Mouse (Mus musculus) limb, embryonic 13.5 days (tissue): ENCODE results near the gene Sorcs1. TPM values are rescaled to one million over a fixed set of nuclear protein-coding genes. Genes with fewer than 3 reads are reported as not detected.

ENCODE experiments used
- ATAC-seq: fragments of 200-750 bp; cut with Nextera tagmentation; 2 replicates; pipeline ENCODE4 v1.8.0; 2017; ENCODE audit warnings: low read depth, moderate number of reproducible peaks, moderate TSS enrichment; ENCODE audit not compliant: low FRiP score
- H3K27ac ChIP-seq: fragments of 300-500 bp; sonication (generic); 2 replicates; pipeline ENCODE4 v1.5.1; 2015; ENCODE audit warnings: inconsistent platforms, mild to moderate bottlenecking, moderate library complexity
- H3K27me3 ChIP-seq: fragments of 300-500 bp; sonication (generic); 2 replicates; pipeline ENCODE4 v1.6.1; 2015; ENCODE audit warnings: mild to moderate bottlenecking, inconsistent platforms
- H3K36me3 ChIP-seq: fragments of 300-500 bp; sonication (generic); 2 replicates; pipeline ENCODE4 v1.6.1; 2015; ENCODE audit warnings: inconsistent platforms, mild to moderate bottlenecking, moderate library complexity
- H3K4me1 ChIP-seq: fragments of 300-500 bp; sonication (generic); 2 replicates; pipeline ENCODE4 v1.6.1; 2015; ENCODE audit warnings: inconsistent platforms
- H3K4me2 ChIP-seq: fragments of 300-500 bp; sonication (generic); replicated peaks from 2 replicates; pipeline ENCODE4 v1.6.1; 2015; ENCODE audit warnings: inconsistent platforms, mild to moderate bottlenecking, moderate library complexity
- H3K4me3 ChIP-seq: fragments of 300-500 bp; sonication (generic); 2 replicates; pipeline ENCODE4 v1.5.1; 2015; ENCODE audit warnings: moderate library complexity, mild to moderate bottlenecking, inconsistent platforms
- H3K9ac ChIP-seq: fragments of 300-500 bp; sonication (generic); 2 replicates; pipeline ENCODE4 v1.6.1; 2015; ENCODE audit warnings: mild to moderate bottlenecking, inconsistent platforms
- H3K9me3 ChIP-seq: fragments of 300-500 bp; sonication (generic); 2 replicates; pipeline ENCODE4 v1.6.1; 2016; ENCODE audit warnings: inconsistent platforms
- WGBS: fragments of 180-500 bp; shearing (Covaris S2); methylation state at CpG from one replicate; pipeline ENCODE4 v1.1.7; 2015; 5-methylcytosine and 5-hydroxymethylcytosine counted together
- polyA plus RNA-seq: library from polyadenylated mRNA; unstranded; fragments of >200 nt; fragmentation: Nextera tagmentation; extraction: Ambion mirVana; gene quantifications from 2 replicates; pipeline ENCODE4 v1.2.1, GENCODE M21; 2015

The Sorcs1 gene
- polyA plus RNA-seq, 1 experiment from 2014 or later = 2.8 TPM

GRCm38 (mm10) chr19:50527835-50528234, 150.6 kb downstream of the Sorcs1 start:
- no peak overlapping the region for H3K4me3 ChIP-seq
- H3K4me2 ChIP-seq = no peak overlapping the region
- no peak overlapping the region for H3K9ac ChIP-seq
- no peaks in the 10 kb centered on the region for H3K9me3 ChIP-seq
- no peaks in the 10 kb centered on the region for H3K36me3 ChIP-seq
- H3K4me1 ChIP-seq = no peaks in the 10 kb centered on the region
- 83% methylated on average over 3 of the region's 3 CpGs for WGBS
- no peaks in the 10 kb centered on the region for H3K27me3 ChIP-seq
- H3K27ac ChIP-seq = no peak overlapping the region
- ATAC-seq = no peak

DNA sequence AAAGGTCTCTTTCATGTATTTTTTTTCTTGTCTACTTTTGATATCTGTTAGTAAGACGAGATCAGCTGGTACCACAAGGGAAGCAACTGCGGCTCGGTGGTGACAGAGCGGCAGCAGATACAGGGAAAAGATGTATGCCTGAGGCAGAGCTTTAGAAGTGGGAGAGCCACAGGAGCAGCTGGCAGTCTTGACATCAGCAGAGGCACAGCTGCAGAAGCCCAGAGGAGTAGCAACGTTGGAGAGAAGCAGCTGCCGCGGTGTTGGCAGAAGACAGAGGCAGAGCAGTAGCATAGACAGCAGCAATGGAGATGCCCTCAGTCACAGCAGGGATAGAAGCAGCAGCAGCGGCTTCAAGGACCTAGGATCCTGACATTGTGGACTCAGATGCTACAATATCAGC, 152.4 kb downstream of the Sorcs1 start:
- no peaks in the 10 kb centered on the region for H3K36me3 ChIP-seq
- H3K4me2 ChIP-seq = no peak overlapping the region
- no peaks in the 10 kb centered on the region for H3K27me3 ChIP-seq
- H3K4me3 ChIP-seq = no peak overlapping the region
- 79% methylated on average over 8 of the region's 8 CpGs for WGBS
- H3K9me3 ChIP-seq = no peaks in the 10 kb centered on the region
- H3K4me1 ChIP-seq = no peaks in the 10 kb centered on the region
- no peak overlapping the region for H3K27ac ChIP-seq
- ATAC-seq = no peak
- no peak overlapping the region for H3K9ac ChIP-seq

GRCm38 (mm10) chr19:50521943-50522342, 156.5 kb downstream of the Sorcs1 start:
- Histone ChIP-seq H3K27me3 (no peaks in the 10 kb centered on the region), H3K9me3 (no peaks in the 10 kb centered on the region), H3K9ac (no peak overlapping the region), H3K4me2 (no peak overlapping the region), H3K4me1 (no peaks in the 10 kb centered on the region), H3K4me3 (no peak overlapping the region), H3K36me3 (no peaks in the 10 kb centered on the region), H3K27ac (no peak overlapping the region)
- no peak for ATAC-seq
- 74% methylated on average over 4 of the region's 4 CpGs for WGBS

DNA sequence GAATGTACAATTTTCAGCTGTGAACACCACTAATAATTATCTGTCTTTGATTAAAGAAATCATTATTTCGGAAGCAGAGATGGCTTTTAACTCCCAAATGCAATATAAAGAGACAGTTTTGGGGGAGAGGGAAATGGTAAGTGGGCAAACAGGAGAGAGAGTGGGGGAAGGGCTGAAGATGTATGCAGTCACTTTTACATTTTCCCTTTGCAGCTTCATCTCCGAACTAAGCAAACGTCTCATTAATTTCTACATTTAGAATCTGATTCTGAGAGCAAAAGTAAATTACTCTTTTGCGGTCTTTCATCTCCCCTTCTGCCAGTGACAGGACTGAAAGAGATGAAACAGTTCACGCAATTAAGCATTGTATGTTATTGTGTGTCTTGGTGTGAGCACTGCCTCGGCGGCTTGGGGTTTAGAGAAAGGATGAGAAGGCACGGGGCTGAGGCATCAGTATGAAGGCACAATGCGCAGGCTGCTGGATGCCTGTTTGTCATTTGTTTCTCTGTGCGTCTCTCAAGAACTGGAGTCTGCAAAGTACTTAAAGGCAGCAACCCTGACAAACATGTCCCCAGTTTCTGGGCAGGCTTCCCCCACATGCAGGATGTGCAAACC, 163.3 kb downstream of the Sorcs1 start:
- Histone ChIP-seq H3K4me3 (no peak overlapping the region), H3K27ac (no peak overlapping the region), H3K4me1 (no peaks in the 10 kb centered on the region), H3K4me2 (no peak overlapping the region), H3K27me3 (no peaks in the 10 kb centered on the region), H3K36me3 (no peaks in the 10 kb centered on the region), H3K9ac (no peak overlapping the region), H3K9me3 (no peaks in the 10 kb centered on the region)
- no peak for ATAC-seq
- 80% methylated on average over 10 of the region's 10 CpGs for WGBS

DNA sequence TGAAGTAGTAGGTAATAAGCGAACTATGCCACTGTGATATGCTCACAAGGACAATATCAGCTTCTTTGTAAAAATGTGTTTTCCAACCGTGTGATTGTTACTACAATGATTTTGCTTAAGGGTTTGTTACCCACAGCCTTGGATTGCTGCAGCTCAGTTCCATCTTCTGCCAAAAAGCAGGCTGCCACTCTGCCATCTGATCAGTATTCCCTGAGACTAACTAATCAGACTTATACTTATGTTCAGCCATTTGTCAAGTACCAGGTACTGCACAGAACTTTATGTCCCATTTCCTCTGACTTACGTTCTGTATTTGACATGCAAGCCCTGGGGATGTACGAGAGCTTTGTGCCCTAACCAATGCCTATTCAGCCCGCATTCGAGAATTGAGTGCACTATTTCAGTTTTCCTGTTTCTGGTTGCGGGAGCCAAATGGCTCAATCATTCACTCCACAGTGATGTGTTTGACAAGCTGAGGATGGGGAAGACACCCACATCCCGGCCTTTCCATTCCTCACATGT, 164.1 kb downstream of the Sorcs1 start:
- Histone ChIP-seq H3K27me3 (no peaks in the 10 kb centered on the region), H3K9ac (no peak overlapping the region), H3K4me2 (no peak overlapping the region), H3K4me3 (no peak overlapping the region), H3K27ac (no peak overlapping the region), H3K4me1 (no peaks in the 10 kb centered on the region), H3K36me3 (no peaks in the 10 kb centered on the region), H3K9me3 (no peaks in the 10 kb centered on the region)
- WGBS = 72% methylated on average over 8 of the region's 8 CpGs
- no peak for ATAC-seq

GRCm38 (mm10) chr19:50502816-50503215, 175.6 kb downstream of the Sorcs1 start:
- no peaks in the 10 kb centered on the region for H3K4me1 ChIP-seq
- no peaks in the 10 kb centered on the region for H3K36me3 ChIP-seq
- no peak overlapping the region for H3K27ac ChIP-seq
- no peak overlapping the region for H3K4me3 ChIP-seq
- H3K9me3 ChIP-seq = no peaks in the 10 kb centered on the region
- no peak overlapping the region for H3K4me2 ChIP-seq
- H3K9ac ChIP-seq = no peak overlapping the region
- WGBS = 76% methylated on average over 1 of the region's 1 CpGs
- no peak for ATAC-seq
- no peaks in the 10 kb centered on the region for H3K27me3 ChIP-seq

- Histone ChIP-seq H3K9ac (no peak overlapping the region), H3K36me3 (no peaks in the 10 kb centered on the region), H3K4me1 (peaks cover 5% of the 10 kb centered on the region; the same call in 1 of the 2 replicates), H3K27me3 (peaks cover 3% of the 10 kb centered on the region; the same call in 1 of the 2 replicates), H3K4me2 (no peak overlapping the region), H3K9me3 (no peaks in the 10 kb centered on the region), H3K27ac (no peak overlapping the region), H3K4me3 (no peak overlapping the region)
- ATAC-seq = no peak
- WGBS = 89% methylated on average over 3 of the region's 3 CpGs
These were observed 187.3 kb downstream of the Sorcs1 start for GRCm38 (mm10) chr19:50491121-50491520.

DNA sequence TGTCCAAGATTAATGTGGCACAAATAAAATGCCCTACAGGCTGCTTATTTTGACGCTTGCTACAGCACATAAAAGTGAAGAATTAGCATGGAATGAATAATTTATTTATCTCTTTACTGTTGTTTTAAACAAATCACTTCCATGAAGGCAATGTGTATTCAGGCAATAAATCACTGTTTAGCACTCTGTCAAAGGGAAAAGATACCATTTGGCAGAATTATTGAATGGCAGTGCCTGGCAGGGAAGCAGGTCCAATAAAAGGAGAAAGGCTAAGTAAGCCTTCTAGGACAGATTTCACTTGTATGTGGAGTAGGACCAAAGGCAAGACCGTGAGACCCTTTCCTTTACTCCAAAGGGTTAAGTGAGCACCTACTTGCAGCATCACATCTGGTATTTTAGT, 187.7 kb downstream of the Sorcs1 start:
- 47% methylated on average over 2 of the region's 2 CpGs for WGBS

DNA sequence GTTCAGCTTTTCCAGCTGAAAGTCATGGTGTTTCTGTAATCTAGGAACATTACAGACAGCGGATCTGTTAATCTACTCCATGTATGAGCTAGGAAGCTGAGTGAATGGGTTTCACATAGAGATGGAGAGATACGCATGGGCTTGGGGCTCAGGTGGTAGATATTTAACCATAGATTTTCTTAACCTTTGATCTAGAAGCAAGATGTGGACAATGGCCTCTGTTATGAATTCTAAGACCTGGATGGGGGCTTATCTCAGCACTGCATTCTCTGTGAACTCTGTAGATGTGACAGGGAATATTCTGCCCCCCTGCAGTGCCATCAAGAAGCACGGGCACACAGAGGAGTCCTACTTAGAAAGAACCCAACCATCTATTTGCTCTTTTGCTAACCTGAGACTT, 188.7 kb downstream of the Sorcs1 start:
- 86% methylated on average over 3 of the region's 3 CpGs for WGBS
- Histone ChIP-seq H3K27me3 (peaks cover 3% of the 10 kb centered on the region; the same call in 1 of the 2 replicates), H3K9ac (no peak overlapping the region), H3K36me3 (no peaks in the 10 kb centered on the region), H3K27ac (no peak overlapping the region), H3K4me3 (no peak overlapping the region), H3K4me2 (no peak overlapping the region), H3K9me3 (no peaks in the 10 kb centered on the region), H3K4me1 (peaks cover 5% of the 10 kb centered on the region; the same call in 1 of the 2 replicates)
- ATAC-seq = no peak

More for the DNA sequence above, 187.7 kb downstream of the Sorcs1 start:
- Histone ChIP-seq H3K9me3 (no peaks in the 10 kb centered on the region), H3K4me1 (peaks cover 5% of the 10 kb centered on the region; the same call in 1 of the 2 replicates), H3K27ac (no peak overlapping the region), H3K27me3 (peaks cover 3% of the 10 kb centered on the region; the same call in 1 of the 2 replicates), H3K36me3 (no peaks in the 10 kb centered on the region), H3K4me3 (no peak overlapping the region), H3K9ac (no peak overlapping the region), H3K4me2 (no peak overlapping the region)
- ATAC-seq = no peak

- H3K27me3 ChIP-seq = peaks cover 3% of the 10 kb centered on the region; the same call in 1 of the 2 replicates
- H3K4me2 ChIP-seq = no peak overlapping the region
- no peak overlapping the region for H3K9ac ChIP-seq
- no peak for ATAC-seq
- H3K4me3 ChIP-seq = no peak overlapping the region
- no peak overlapping the region for H3K27ac ChIP-seq
- no peaks in the 10 kb centered on the region for H3K9me3 ChIP-seq
- WGBS = 70% methylated on average over 6 of the region's 6 CpGs
- H3K36me3 ChIP-seq = no peaks in the 10 kb centered on the region
- peaks cover 5% of the 10 kb centered on the region; the same call in 1 of the 2 replicates for H3K4me1 ChIP-seq
These were observed 190.0 kb downstream of the Sorcs1 start for GRCm38 (mm10) chr19:50488421-50488820.

DNA sequence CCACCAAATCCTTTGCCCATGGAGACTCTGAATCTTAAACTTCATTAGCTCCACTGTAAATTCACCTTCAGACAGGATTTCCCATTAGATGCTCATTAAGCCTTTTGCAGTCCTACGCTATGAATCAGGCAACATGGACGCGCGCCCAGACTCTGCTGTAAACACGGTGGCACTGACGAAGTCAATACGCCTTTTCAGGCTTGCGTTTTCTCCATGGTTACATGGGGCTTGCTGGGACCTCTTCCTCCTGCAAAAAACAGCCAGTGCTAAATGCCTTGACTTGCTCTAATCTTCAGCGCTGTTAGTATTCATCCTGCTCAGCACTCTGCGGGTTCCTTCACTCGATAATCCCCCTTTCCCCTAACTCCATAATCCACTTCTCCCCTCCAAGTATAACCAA, 190.7 kb downstream of the Sorcs1 start:
- peak overlapping the region; percentile 38 for H3K4me2 ChIP-seq
- WGBS = 20% methylated on average over 11 of the region's 11 CpGs

GRCm38 (mm10) chr19:50486345-50486744, 192.1 kb downstream of the Sorcs1 start:
- Histone ChIP-seq H3K9me3 (no peaks in the 10 kb centered on the region), H3K27ac (no peak overlapping the region), H3K27me3 (peaks cover 3% of the 10 kb centered on the region; the same call in 1 of the 2 replicates), H3K4me2 (no peak overlapping the region), H3K4me1 (peaks cover 5% of the 10 kb centered on the region; the same call in 1 of the 2 replicates), H3K4me3 (no peak overlapping the region), H3K36me3 (no peaks in the 10 kb centered on the region), H3K9ac (no peak overlapping the region)
- WGBS = 88% methylated on average over 5 of the region's 5 CpGs
- ATAC-seq = no peak

More for the DNA sequence above, 190.7 kb downstream of the Sorcs1 start:
- H3K9me3 ChIP-seq = no peaks in the 10 kb centered on the region
- H3K27ac ChIP-seq = no peak overlapping the region
- ATAC-seq = peak; percentile 28; the same call in 1 of the 2 replicates
- H3K4me1 ChIP-seq = peaks cover 5% of the 10 kb centered on the region; the same call in 1 of the 2 replicates
- no peaks in the 10 kb centered on the region for H3K36me3 ChIP-seq
- peaks cover 3% of the 10 kb centered on the region; the same call in 1 of the 2 replicates for H3K27me3 ChIP-seq
- H3K9ac ChIP-seq = no peak overlapping the region
- no peak overlapping the region for H3K4me3 ChIP-seq

GRCm38 (mm10) chr19:50476774-50477173, 201.7 kb downstream of the Sorcs1 start:
- Histone ChIP-seq H3K4me2 (no peak overlapping the region), H3K27ac (no peak overlapping the region), H3K9me3 (no peaks in the 10 kb centered on the region), H3K27me3 (no peaks in the 10 kb centered on the region), H3K9ac (no peak overlapping the region), H3K4me1 (no peaks in the 10 kb centered on the region), H3K4me3 (no peak overlapping the region), H3K36me3 (no peaks in the 10 kb centered on the region)
- WGBS = 58% methylated on average over 6 of the region's 6 CpGs
- no peak for ATAC-seq
